Mouse (Mus musculus) retina, postnatal 1 day (tissue): ENCODE measurements around the gene Gm14305.
"Not testable (repeated sequence)": the region's sequence is repeated elsewhere in the genome, so short reads cannot be mapped to it uniquely, and the experiment has no call there.

Experiments used
- DNase-seq: peaks from one replicate; pipeline ENCODE4 v3.0.0-alpha.2; 2012

Gm14305 gene

DNA sequence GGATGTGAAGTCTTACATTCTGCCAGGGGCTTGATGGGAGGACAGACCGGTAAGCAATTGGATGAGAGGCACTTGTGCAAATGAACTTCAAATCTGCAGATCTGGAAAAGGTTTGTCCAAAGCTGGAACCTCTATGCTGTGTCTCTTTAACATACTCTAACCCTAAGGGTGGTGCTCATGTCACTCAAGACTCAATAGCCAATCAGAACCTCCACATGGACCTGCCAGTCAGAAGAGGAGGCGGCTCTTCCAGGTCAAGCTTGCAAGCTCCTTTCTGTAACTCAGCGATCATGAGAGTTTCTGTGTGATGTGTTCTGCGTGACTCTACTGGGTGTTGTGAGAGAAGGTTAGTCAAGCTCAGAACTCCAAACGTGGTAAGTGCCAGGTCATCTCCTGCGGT lies at the start of gene Gm14305:
TSS of gene Gm14305 (plus strand) at position 278 of the 400 bp plus-strand sequence.
- DNase-seq: not testable (repeated sequence)

DNA sequence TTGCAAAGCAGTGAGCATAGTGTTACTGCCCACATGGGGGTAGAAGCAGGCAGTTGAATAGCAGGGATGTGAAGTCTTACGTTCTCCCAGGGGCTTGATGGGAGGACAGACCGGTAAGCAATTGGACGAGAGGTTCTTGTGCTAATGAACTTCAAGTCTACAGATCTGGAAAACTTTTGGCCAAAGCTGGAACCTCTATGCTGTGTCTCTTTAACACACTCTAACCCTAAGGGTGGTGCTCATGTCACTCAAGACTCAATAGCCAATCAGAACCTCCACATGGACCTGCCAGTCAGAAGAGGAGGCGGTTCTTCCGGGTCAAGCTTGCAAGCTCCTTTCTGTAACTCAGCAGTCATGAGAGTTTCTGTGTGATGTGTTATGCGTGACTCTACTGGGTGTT lies 37.9 kb upstream of the Gm14305 start, which contains the start of gene Zfp973:
TSS of gene Zfp973 (plus strand) at position 301 of the 400 bp plus-strand sequence.
- not testable (repeated sequence) for DNase-seq
